ENCODE assay signal across 22 mouse cellular contexts in genomic region chr7:89235974-89236507, GRCm38 (mm10).
DNase-seq lines count a peak whose midpoint lies in the region; ATAC-seq and TF ChIP-seq lines count a peak whose summit lies in the region.
"Had no signal": no experiment of that assay in that cellular context is flagged by ENCODE, and none has a peak within 500 bp of the region (broad histone marks: within the 10 kb centered on the region; RNA-seq: fewer than 3 reads in every experiment).

No protein-coding gene starts in this region.

- no peak overlapping the region for H3K4me2 ChIP-seq in lung, postnatal 0 days (replicated peaks; ENCODE audit: low read depth, low read length)
- H3K4me2 ChIP-seq: forebrain, embryonic 15.5 days; heart, embryonic 12.5 days; midbrain, embryonic 12.5 days had no signal

- TF ChIP-seq EP300 in lung, postnatal 0 days (IDR thresholded peaks at IDR 0.05) = 0 out of 2 replicates have a peak, but pooled peaks have one; percentile 35

- no peak for TF ChIP-seq POLR2A in lung, adult 2 months (IDR thresholded peaks at IDR 0.05; ENCODE audit: borderline replicate concordance, extremely low read depth, low read depth, low read length)

- H3K27ac ChIP-seq in lung, postnatal 0 days (ENCODE audit: low read length) = no peak overlapping the region
- H3K27ac ChIP-seq: embryonic facial prominence, embryonic 10.5 days; forebrain, embryonic 15.5 days; layer of hippocampus, adult 2 months; limb, embryonic 10.5 days; liver, embryonic 14.5 days; midbrain, embryonic 12.5 days had no signal

- H3K4me1 ChIP-seq in lung, postnatal 0 days (ENCODE audit: insufficient read depth, low read depth, low read length) = peaks cover 5% of the 10 kb centered on the region; the same call in 1 of the 2 replicates
- peaks cover 5% of the 10 kb centered on the region; the same call in 1 of the 2 replicates for H3K4me1 ChIP-seq in lung, adult 2 months (ENCODE audit: control insufficient read depth, insufficient read depth, low read length)
- H3K4me1 ChIP-seq: forebrain, embryonic 15.5 days; midbrain, embryonic 12.5 days had no signal

- DNase-seq in lung, postnatal 0 days (ENCODE audit: low spot score) = peak; percentile 30
- no peak for DNase-seq in lung, adult 2 months
- DNase-seq in heart, postnatal 4 days = no peak
- DNase-seq in spleen, postnatal 36 days (ENCODE audit: low spot score in 2 of 2) = no peak
- no peak for DNase-seq in left cerebral cortex, postnatal 36 days (ENCODE audit: low spot score in 2 of 2)
- DNase-seq: adrenal gland, adult 8-10 months; cerebellum, adult 11 months; cerebellum, postnatal 25 days; heart, postnatal 36 days; lung, postnatal 14 days; thymus, adult 2 months had no signal

- H3K36me3 ChIP-seq in lung, postnatal 0 days (ENCODE audit: insufficient read depth, low read length) = no peaks in the 10 kb centered on the region
- H3K36me3 ChIP-seq: forebrain, embryonic 15.5 days; limb, embryonic 10.5 days; midbrain, embryonic 12.5 days had no signal

- no peaks in the 10 kb centered on the region for H3K27me3 ChIP-seq in lung, postnatal 0 days (replicated peaks; ENCODE audit: insufficient read depth, low read length)
- H3K27me3 ChIP-seq: CH12.LX; forebrain, embryonic 15.5 days; heart, embryonic 12.5 days; midbrain, embryonic 12.5 days had no signal

- intact Hi-C loops in left cerebral cortex, postnatal 36 days (cut with DNase I) = no loop called here

- no peak overlapping the region for H3K4me3 ChIP-seq in lung, postnatal 0 days (ENCODE audit: low read depth, low read length)
- H3K4me3 ChIP-seq in lung, adult 2 months (replicated peaks; ENCODE audit: extremely low read depth, low read depth, low read length) = no peak overlapping the region
- H3K4me3 ChIP-seq: embryonic facial prominence, embryonic 10.5 days; erythroblast, embryonic 14.5 days; forebrain, embryonic 15.5 days; heart, embryonic 12.5 days; layer of hippocampus, adult 2 months; limb, embryonic 10.5 days; midbrain, embryonic 12.5 days had no signal

- 35% methylated on average over 4 of the region's 4 CpGs for WGBS in lung, postnatal 0 days
- 23% methylated on average over 4 of the region's 4 CpGs for WGBS in lung, adult 2 months

- no peaks in the 10 kb centered on the region for H3K9me3 ChIP-seq in lung, postnatal 0 days (ENCODE audit: low read length)
- H3K9me3 ChIP-seq: embryonic facial prominence, embryonic 10.5 days; forebrain, embryonic 15.5 days; heart, embryonic 12.5 days; limb, embryonic 10.5 days; midbrain, embryonic 12.5 days had no signal

- no peak overlapping the region for H3K9ac ChIP-seq in lung, postnatal 0 days (replicated peaks; ENCODE audit: low read depth)
- H3K9ac ChIP-seq: forebrain, embryonic 15.5 days; heart, embryonic 12.5 days; liver, embryonic 14.5 days; midbrain, embryonic 12.5 days had no signal

- ATAC-seq in lung, postnatal 0 days = peak; percentile 30; the same call in 1 of the 2 replicates
- peak; percentile 87 for ATAC-seq in granulocyte monocyte progenitor cell, adult 5-6 weeks (replicated peaks; ENCODE audit: poor library complexity, severe bottlenecking)
- ATAC-seq in megakaryocyte, adult 5-6 weeks (ENCODE audit: poor library complexity, severe bottlenecking) = peak; percentile 55
- ATAC-seq: forebrain, embryonic 15.5 days had no signal

- no peak for TF ChIP-seq CTCF in lung, postnatal 0 days (IDR thresholded peaks at IDR 0.05)
- no peak for TF ChIP-seq CTCF in lung, adult 2 months (IDR thresholded peaks at IDR 0.05; ENCODE audit: insufficient read depth, low read length)

Comparison
In these comparisons a context has a peak if more than half of its experiments do, and no peak if none do; other contexts are left out.
1. ATAC-seq: peak in every context shown above with its lines; median percentile 87 in granulocyte monocyte progenitor cell, adult 5-6 weeks; 55 in megakaryocyte, adult 5-6 weeks; 30 in lung, postnatal 0 days.